Mouse (Mus musculus): ENCODE measurements around the gene Hspa4. TPM values are rescaled to one million over a fixed set of nuclear protein-coding genes. Genes with fewer than 3 reads are reported as not detected.
"Not testable (repeated sequence)": the region's sequence is repeated elsewhere in the genome, so short reads cannot be mapped to it uniquely, and the experiment has no call there.

Hspa4 gene
- polyA plus RNA-seq, 1 experiment from 2014 or later = 72.8 TPM

DNA sequence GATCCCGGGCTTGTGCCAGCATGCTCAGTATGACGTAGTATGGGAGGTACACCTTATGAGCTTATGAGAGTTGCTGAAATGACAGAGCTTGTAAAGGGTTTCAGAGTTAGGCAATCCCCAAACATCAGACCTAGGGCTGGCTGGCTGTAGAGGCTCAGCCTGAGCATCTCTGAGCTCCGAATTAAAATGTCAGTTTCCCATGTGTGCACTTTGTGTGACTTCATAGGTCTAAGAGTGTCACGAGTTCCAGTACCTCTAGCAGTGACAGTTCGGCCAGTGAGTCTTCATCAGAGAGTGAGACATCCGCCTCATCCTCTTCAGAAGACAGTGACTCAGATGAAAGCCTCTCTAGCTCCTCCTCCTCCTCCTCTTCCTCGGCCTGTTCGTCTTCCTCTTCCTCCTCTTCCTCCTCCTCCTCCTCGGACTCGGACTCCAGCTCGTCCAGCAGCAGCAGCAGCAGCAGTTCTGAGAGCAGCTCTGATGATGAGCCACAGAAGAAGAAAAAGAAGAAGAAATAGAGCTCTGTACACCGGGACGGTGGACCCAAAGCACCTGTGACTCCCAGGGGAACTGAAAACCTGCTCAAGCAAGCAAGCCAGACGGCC lies 31.9 kb upstream of the Hspa4 start:
- 85% methylated on average over 14 of the region's 14 CpGs for WGBS
- Histone ChIP-seq H3K4me1 (ENCODE audit: control insufficient read depth, insufficient read depth, low read length) (no peaks in the 10 kb centered on the region; the same call in 1 of the 2 replicates), H3K9me3 (replicated peaks; ENCODE audit: control insufficient read depth, low read length) (no peaks in the 10 kb centered on the region), H3K27ac (ENCODE audit: low read length) (no peak overlapping the region), H3K9ac (ENCODE audit: low read length) (no peak overlapping the region), H3K27me3 (ENCODE audit: control insufficient read depth, insufficient read depth, low read length) (no peaks in the 10 kb centered on the region), H3K36me3 (ENCODE audit: control insufficient read depth, insufficient read depth) (peaks cover 23% of the 10 kb centered on the region), H3K4me3 (ENCODE audit: low read length) (no peak overlapping the region), H3K4me2 (ENCODE audit: low read depth, low read length) (no peak overlapping the region)
- ATAC-seq (replicated peaks; ENCODE audit: extremely low read depth, insufficient read depth, low FRiP score) = no peak

DNA sequence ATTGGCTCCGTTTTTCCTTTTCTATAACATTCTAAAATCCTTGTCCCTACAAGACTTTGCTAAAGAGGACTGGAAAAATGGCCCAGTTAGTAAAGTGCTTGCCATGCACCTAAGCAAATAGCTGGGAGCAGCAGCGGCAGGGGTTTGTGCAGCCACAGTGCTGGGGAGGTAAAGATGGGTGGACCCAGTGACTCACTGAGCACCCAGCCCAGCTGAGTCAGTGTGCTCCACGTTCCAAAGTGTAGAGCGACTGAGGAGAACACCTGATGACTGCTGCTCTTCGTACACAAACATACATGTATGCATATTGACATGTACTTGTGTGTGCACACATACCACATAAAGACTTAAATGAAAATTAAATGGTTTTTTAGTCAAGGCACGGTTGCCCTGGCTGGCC lies 30.9 kb upstream of the Hspa4 start:
- no peaks in the 10 kb centered on the region for H3K9me3 ChIP-seq (replicated peaks; ENCODE audit: control insufficient read depth, low read length)
- no peak for ATAC-seq (replicated peaks; ENCODE audit: extremely low read depth, insufficient read depth, low FRiP score)
- H3K36me3 ChIP-seq (ENCODE audit: control insufficient read depth, insufficient read depth) = peaks cover 23% of the 10 kb centered on the region

DNA sequence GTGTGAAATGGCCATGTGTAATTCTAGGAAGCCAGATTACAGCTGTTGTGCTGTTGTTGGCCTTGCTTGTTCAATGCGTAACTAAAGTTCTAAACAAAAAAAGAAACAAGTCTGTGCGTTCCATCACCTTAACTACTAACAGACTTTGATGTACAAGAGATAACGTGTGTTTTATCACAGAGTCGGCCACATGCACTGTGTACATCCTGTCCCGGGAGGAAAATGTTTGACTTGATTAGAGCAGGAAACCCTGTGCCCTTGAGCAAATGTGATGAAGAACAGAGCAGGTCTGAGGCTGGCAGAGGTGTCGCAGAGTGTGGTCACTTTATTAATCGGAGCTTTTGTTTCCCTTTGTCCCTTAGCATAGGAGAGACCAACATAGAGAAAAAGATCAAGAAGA lies 30.1 kb upstream of the Hspa4 start:
- 68% methylated on average over 7 of the region's 7 CpGs for WGBS
- H3K4me1 ChIP-seq (ENCODE audit: control insufficient read depth, insufficient read depth, low read length) = peaks cover under 1% of the 10 kb centered on the region
- no peak overlapping the region for H3K9ac ChIP-seq (ENCODE audit: low read length)
- no peak overlapping the region for H3K4me2 ChIP-seq (ENCODE audit: low read depth, low read length)
- no peaks in the 10 kb centered on the region for H3K27me3 ChIP-seq (ENCODE audit: control insufficient read depth, insufficient read depth, low read length)
- H3K9me3 ChIP-seq (replicated peaks; ENCODE audit: control insufficient read depth, low read length) = no peaks in the 10 kb centered on the region
- H3K4me3 ChIP-seq (ENCODE audit: low read length) = no peak overlapping the region
- peaks cover 23% of the 10 kb centered on the region for H3K36me3 ChIP-seq (ENCODE audit: control insufficient read depth, insufficient read depth)
- no peak for ATAC-seq (replicated peaks; ENCODE audit: extremely low read depth, insufficient read depth, low FRiP score)
- no peak overlapping the region for H3K27ac ChIP-seq (ENCODE audit: low read length)

More for the DNA sequence above, 30.9 kb upstream of the Hspa4 start:
- no peak overlapping the region for H3K27ac ChIP-seq (ENCODE audit: low read length)
- H3K9ac ChIP-seq (ENCODE audit: low read length) = no peak overlapping the region
- no peaks in the 10 kb centered on the region; the same call in 1 of the 2 replicates for H3K4me1 ChIP-seq (ENCODE audit: control insufficient read depth, insufficient read depth, low read length)
- H3K4me2 ChIP-seq (ENCODE audit: low read depth, low read length) = no peak overlapping the region
- no peak overlapping the region for H3K4me3 ChIP-seq (ENCODE audit: low read length)
- 94% methylated on average over 6 of the region's 6 CpGs for WGBS
- no peaks in the 10 kb centered on the region for H3K27me3 ChIP-seq (ENCODE audit: control insufficient read depth, insufficient read depth, low read length)

DNA sequence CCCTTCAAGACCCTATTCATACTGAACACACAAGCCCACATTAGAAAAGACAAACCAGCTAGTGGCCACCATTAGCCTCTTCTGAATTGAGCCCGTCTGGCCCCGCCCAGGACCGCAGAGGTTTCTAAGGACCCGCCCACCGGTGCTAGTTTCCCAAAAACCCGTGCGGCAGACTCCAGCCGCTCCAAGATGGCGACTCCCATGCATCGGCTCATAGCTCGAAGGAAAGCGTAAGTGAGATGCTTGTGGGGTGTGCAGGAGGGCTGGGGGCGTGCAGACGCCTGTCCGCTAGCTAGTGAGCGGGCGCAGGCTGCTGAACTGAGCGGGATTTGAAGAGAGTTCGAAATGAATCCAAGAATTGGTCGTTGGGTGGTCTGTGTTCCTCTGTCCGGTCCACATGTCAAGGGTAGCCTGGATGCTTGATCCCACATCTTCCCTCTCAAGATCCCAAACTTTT lies 24.3 kb upstream of the Hspa4 start, which contains the start of gene Zcchc10:
Gene Zcchc10, plus strand, starts transcription at position 168 of the 457 bp plus-strand sequence.
- peaks cover 4% of the 10 kb centered on the region for H3K4me1 ChIP-seq (ENCODE audit: control insufficient read depth, insufficient read depth, low read length)
- peak within 1 kb of the TSS; percentile 80 for H3K4me3 ChIP-seq (ENCODE audit: low read length)
- peak; percentile 93 for ATAC-seq (replicated peaks; ENCODE audit: extremely low read depth, insufficient read depth, low FRiP score)
- H3K9me3 ChIP-seq (replicated peaks; ENCODE audit: control insufficient read depth, low read length) = no peaks in the 10 kb centered on the region
- H3K9ac ChIP-seq (ENCODE audit: low read length) = peak within 1 kb of the TSS; percentile 77
- 0% methylated on average over 21 of the region's 21 CpGs for WGBS
- peaks cover 9% of the 10 kb centered on the region for H3K36me3 ChIP-seq (ENCODE audit: control insufficient read depth, insufficient read depth)
- no peaks in the 10 kb centered on the region for H3K27me3 ChIP-seq (ENCODE audit: control insufficient read depth, insufficient read depth, low read length)
- peak within 1 kb of the TSS; percentile 82 for H3K4me2 ChIP-seq (ENCODE audit: low read depth, low read length)
- H3K27ac ChIP-seq (ENCODE audit: low read length) = peak within 1 kb of the TSS; percentile 33; the same call in 1 of the 2 replicates

DNA sequence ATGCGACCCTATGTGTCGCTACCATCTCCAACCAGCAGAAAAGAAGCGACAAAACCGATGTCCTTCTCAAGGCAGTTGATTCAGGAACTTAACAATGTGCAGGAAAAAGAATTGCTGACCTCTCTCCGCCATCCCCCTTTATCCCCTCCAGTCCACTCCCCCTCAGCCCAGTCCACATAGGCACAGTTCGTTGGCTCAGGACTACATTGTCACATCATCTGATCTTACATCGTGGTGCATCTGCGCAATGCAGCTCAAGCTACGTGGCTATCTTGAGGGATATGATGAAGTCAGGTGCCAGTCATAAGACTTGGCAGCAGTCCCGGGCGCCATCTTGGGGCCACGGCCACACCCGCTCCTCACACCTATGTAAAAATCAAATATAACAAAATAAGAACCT lies 19.6 kb upstream of the Hspa4 start:
- not testable (repeated sequence) for H3K36me3 ChIP-seq (ENCODE audit: control insufficient read depth, insufficient read depth); H3K27ac ChIP-seq (ENCODE audit: low read length); H3K4me2 ChIP-seq (ENCODE audit: low read depth, low read length); ATAC-seq (replicated peaks; ENCODE audit: extremely low read depth, insufficient read depth, low FRiP score); H3K4me1 ChIP-seq (ENCODE audit: control insufficient read depth, insufficient read depth, low read length); H3K9me3 ChIP-seq (replicated peaks; ENCODE audit: control insufficient read depth, low read length); H3K4me3 ChIP-seq (ENCODE audit: low read length); H3K9ac ChIP-seq (ENCODE audit: low read length); H3K27me3 ChIP-seq (ENCODE audit: control insufficient read depth, insufficient read depth, low read length)
- WGBS = 89% methylated on average over 13 of the region's 13 CpGs

DNA sequence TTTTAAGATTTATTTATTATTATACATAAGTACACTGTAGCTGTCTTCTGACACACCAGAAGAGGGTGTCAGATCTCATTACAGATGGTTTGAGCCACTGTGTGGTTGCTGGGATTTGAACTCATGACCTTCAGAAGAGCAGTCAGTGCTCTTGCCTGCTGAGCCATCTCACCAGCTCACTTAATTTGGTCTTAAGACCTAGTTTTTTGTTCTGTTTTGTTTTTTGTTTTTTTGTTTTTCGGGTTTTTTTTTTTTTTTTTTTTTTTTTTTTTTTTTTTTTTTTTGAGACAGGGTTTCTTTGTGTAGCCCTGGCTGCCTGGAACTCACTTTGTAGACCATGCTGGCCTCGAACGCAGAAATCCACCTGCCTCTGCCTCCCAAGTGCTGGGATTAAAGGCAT lies 18.3 kb upstream of the Hspa4 start:
- not testable (repeated sequence) for H3K9ac ChIP-seq (ENCODE audit: low read length); H3K27ac ChIP-seq (ENCODE audit: low read length); H3K4me2 ChIP-seq (ENCODE audit: low read depth, low read length); H3K4me1 ChIP-seq (ENCODE audit: control insufficient read depth, insufficient read depth, low read length); H3K9me3 ChIP-seq (replicated peaks; ENCODE audit: control insufficient read depth, low read length); H3K36me3 ChIP-seq (ENCODE audit: control insufficient read depth, insufficient read depth); H3K27me3 ChIP-seq (ENCODE audit: control insufficient read depth, insufficient read depth, low read length); H3K4me3 ChIP-seq (ENCODE audit: low read length); ATAC-seq (replicated peaks; ENCODE audit: extremely low read depth, insufficient read depth, low FRiP score)
- WGBS = 86% methylated on average over 3 of the region's 3 CpGs

DNA sequence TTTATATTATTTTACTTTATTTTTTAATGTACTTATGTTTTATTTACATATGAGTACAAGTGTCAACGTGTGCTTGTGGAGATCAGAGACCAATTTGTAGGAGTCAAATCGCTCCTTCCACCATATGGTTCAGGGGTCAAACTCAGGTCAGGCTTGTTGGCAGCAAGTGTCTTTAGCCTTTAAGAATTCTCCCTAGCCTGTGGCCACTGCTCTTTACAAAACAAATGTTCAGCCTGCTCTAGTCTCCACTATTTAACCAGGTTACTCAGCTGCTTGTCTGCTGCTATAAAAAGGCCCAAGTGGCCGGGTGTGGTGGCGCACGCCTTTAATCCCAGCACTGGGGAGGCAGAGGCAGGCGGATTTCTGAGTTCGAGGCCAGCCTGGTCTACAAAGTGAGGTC lies 17.8 kb upstream of the Hspa4 start:
- H3K4me3 ChIP-seq (ENCODE audit: low read length) = no peak overlapping the region
- no peaks in the 10 kb centered on the region for H3K4me1 ChIP-seq (ENCODE audit: control insufficient read depth, insufficient read depth, low read length)
- no peaks in the 10 kb centered on the region for H3K9me3 ChIP-seq (replicated peaks; ENCODE audit: control insufficient read depth, low read length)
- ATAC-seq (replicated peaks; ENCODE audit: extremely low read depth, insufficient read depth, low FRiP score) = no peak
- H3K27me3 ChIP-seq (ENCODE audit: control insufficient read depth, insufficient read depth, low read length) = no peaks in the 10 kb centered on the region
- 80% methylated on average over 7 of the region's 7 CpGs for WGBS
- H3K9ac ChIP-seq (ENCODE audit: low read length) = no peak overlapping the region
- no peak overlapping the region for H3K27ac ChIP-seq (ENCODE audit: low read length)
- no peaks in the 10 kb centered on the region for H3K36me3 ChIP-seq (ENCODE audit: control insufficient read depth, insufficient read depth)
- H3K4me2 ChIP-seq (ENCODE audit: low read depth, low read length) = no peak overlapping the region

DNA sequence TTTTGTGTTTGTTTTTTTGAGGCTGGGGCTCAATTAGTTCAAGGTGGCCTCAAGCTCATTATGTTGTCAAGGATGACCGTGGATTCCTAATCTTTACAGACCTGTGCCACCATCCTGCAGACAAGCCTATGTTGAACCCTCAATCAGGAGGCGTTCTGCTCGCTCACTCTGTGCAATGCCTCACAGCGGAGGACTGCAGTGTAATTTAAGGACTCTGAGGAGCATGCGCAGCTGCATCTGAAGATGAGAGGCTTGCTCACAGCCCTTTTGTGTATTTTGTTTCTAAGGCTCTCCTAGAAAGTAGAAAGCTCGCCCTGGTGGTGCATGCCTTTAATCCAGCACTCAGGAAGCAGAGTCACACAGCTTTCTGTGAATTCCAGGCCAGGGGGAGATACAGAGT lies 16.7 kb upstream of the Hspa4 start:
- Histone ChIP-seq H3K27ac (ENCODE audit: low read length) (no peak overlapping the region; the same call in 1 of the 2 replicates), H3K36me3 (ENCODE audit: control insufficient read depth, insufficient read depth) (no peaks in the 10 kb centered on the region)
- 61% methylated on average over 6 of the region's 6 CpGs for WGBS

DNA sequence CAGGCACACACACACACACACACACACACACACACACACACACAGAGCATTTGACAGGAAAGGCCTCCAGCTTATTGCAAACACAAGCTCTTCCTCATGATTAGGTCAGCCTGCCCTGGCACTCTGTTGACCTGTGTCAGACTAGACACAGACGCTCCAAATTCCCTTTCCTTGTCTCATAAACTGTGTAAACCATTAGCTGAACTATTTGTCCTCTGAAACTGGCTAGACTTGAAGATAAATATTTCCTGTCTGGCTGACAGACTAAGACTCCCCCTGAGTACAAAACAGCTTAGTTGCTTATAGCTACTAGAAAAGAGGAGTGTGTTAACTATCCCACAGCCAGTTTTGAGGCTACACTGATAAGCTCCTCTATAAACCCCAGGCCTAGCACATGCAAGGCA lies 14.5 kb upstream of the Hspa4 start:
- Histone ChIP-seq H3K36me3 (ENCODE audit: control insufficient read depth, insufficient read depth) (no peaks in the 10 kb centered on the region), H3K4me2 (ENCODE audit: low read depth, low read length) (no peak overlapping the region), H3K4me1 (ENCODE audit: control insufficient read depth, insufficient read depth, low read length) (no peaks in the 10 kb centered on the region), H3K27me3 (ENCODE audit: control insufficient read depth, insufficient read depth, low read length) (no peaks in the 10 kb centered on the region), H3K27ac (ENCODE audit: low read length) (peak overlapping the region; percentile 70), H3K9ac (ENCODE audit: low read length) (no peak overlapping the region), H3K4me3 (ENCODE audit: low read length) (no peak overlapping the region), H3K9me3 (replicated peaks; ENCODE audit: control insufficient read depth, low read length) (no peaks in the 10 kb centered on the region)
- WGBS = 21% methylated on average over 1 of the region's 1 CpGs
- peak; percentile 52; the same call in 1 of the 2 replicates for ATAC-seq (replicated peaks; ENCODE audit: extremely low read depth, insufficient read depth, low FRiP score)

More for the DNA sequence above, 16.7 kb upstream of the Hspa4 start:
- Histone ChIP-seq H3K9ac (ENCODE audit: low read length) (no peak overlapping the region), H3K4me1 (ENCODE audit: control insufficient read depth, insufficient read depth, low read length) (no peaks in the 10 kb centered on the region), H3K4me3 (ENCODE audit: low read length) (no peak overlapping the region), H3K9me3 (replicated peaks; ENCODE audit: control insufficient read depth, low read length) (no peaks in the 10 kb centered on the region), H3K27me3 (ENCODE audit: control insufficient read depth, insufficient read depth, low read length) (no peaks in the 10 kb centered on the region), H3K4me2 (ENCODE audit: low read depth, low read length) (no peak overlapping the region)
- ATAC-seq (replicated peaks; ENCODE audit: extremely low read depth, insufficient read depth, low FRiP score) = no peak
